Mouse (Mus musculus) limb, embryonic 14.5 days (tissue): ENCODE results near the gene Clic5. TPM values are rescaled to one million over a fixed set of nuclear protein-coding genes. Genes with fewer than 3 reads are reported as not detected.
A peak's percentile ranks its signal among the peaks of the same experiment; 100 is the strongest.

Source experiments
- ATAC-seq: fragments of 200-750 bp; cut with Nextera tagmentation; 2 replicates; pipeline ENCODE4 v1.8.0; 2017; ENCODE audit warnings: low read depth, moderate number of reproducible peaks, moderate TSS enrichment; ENCODE audit not compliant: low FRiP score
- DNase-seq: peaks from one replicate; pipeline ENCODE4 v3.0.0-alpha.2; 2015; ENCODE audit warnings: low spot score
- H3K27ac ChIP-seq: fragments of 300-500 bp; sonication (generic); replicated peaks from 2 replicates; pipeline ENCODE4 v1.5.1; 2014; ENCODE audit warnings: low read depth, mild to moderate bottlenecking, low read length, moderate library complexity, mixed read lengths
- H3K27me3 ChIP-seq: fragments of 300-500 bp; sonication (generic); 2 replicates; pipeline ENCODE4 v1.6.1; 2014; ENCODE audit warnings: low read length, mixed read lengths; ENCODE audit not compliant: control insufficient read depth, insufficient read depth
- H3K36me3 ChIP-seq: fragments of 300-500 bp; sonication (generic); 2 replicates; pipeline ENCODE4 v1.6.1; 2014; ENCODE audit warnings: mild to moderate bottlenecking, low read length, moderate library complexity, mixed read lengths; ENCODE audit not compliant: control insufficient read depth, insufficient read depth
- H3K4me1 ChIP-seq: fragments of 300-500 bp; sonication (generic); 2 replicates; pipeline ENCODE4 v1.6.1; 2014; ENCODE audit warnings: antibody characterized with exemption, low read length, mixed read lengths; ENCODE audit not compliant: control insufficient read depth, insufficient read depth
- H3K4me2 ChIP-seq: fragments of 300-500 bp; sonication (generic); replicated peaks from 2 replicates; pipeline ENCODE4 v1.6.1; 2014; ENCODE audit warnings: low read depth, mild to moderate bottlenecking, low read length, moderate library complexity; ENCODE audit not compliant: severe bottlenecking
- H3K4me3 ChIP-seq: fragments of 300-500 bp; sonication (generic); replicated peaks from 2 replicates; pipeline ENCODE4 v1.5.1; 2014; ENCODE audit warnings: low read length
- H3K9ac ChIP-seq: fragments of 300-500 bp; sonication (generic); 2 replicates; pipeline ENCODE4 v1.6.1; 2014; ENCODE audit warnings: mild to moderate bottlenecking, low read depth, low read length, moderate library complexity; ENCODE audit not compliant: severe bottlenecking
- H3K9me3 ChIP-seq: fragments of 300-500 bp; sonication (generic); 2 replicates; pipeline ENCODE4 v1.6.1; 2016; ENCODE audit warnings: low read length; ENCODE audit not compliant: control insufficient read depth
- POLR2A ChIP-seq: fragments of 200-500 bp; IDR thresholded peaks from 2 replicates; pipeline ENCODE4 v1.8.0; 2012; ENCODE audit warnings: inconsistent platforms, mild to moderate bottlenecking, moderate library complexity, borderline replicate concordance; ENCODE audit not compliant: insufficient read depth, insufficient read length; ENCODE audit errors: extremely low read depth
- WGBS: fragments of 180-500 bp; shearing (Covaris S2); extraction: QIAGEN DNeasy Blood & Tissue Kit; methylation state at CpG from one replicate; pipeline ENCODE4 v1.1.7; 2014; 5-methylcytosine and 5-hydroxymethylcytosine counted together
- polyA plus RNA-seq, 2 experiments: library from polyadenylated mRNA; depleted of rRNA in 1 of 2; stranded (reverse) in 1 of 2; unstranded in 1 of 2; fragments of >200 nt; fragmentation: Nextera tagmentation in 1 of 2; extraction: Ambion mirVana in 1 of 2; gene quantifications; 2 replicates each; pipeline versions ENCODE4 v1.2.1 to v1.2.3; 2012 to 2014

The Clic5 gene
- polyA plus RNA-seq, 2 experiments: 0.41 to 0.44 TPM

DNA sequence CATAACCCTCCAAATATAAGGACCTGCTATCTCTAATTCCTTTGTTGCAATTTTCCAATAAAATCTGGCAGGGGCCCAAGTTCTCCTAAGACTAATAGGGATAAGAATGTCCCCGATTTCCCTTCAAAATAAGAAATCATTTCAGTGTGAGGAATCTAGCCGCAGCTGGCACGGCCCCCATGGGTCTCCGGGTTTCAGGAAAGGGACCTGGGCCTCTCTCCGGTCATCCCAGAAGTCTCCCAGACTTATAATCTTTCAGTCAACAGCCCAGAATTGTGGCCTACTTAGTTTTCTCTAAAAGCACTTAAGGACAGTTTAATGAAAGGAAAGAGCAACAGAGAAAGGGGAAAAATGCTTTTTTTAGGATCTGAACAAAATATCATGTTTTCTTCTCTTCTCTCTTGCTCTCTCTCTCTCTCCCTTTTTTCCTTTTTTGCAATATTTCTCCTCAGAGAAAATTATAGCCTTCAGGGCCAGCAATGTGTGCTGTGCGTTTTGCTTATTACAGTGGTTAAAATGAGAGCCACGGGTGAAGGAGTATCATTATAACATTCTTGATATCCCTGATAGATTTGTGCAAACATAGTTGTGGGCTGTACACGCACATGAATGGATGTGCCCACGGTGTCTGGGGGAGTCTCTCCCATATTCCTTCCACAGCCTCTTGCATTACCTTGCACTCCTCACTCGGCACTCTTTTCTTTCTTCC lies 121.7 kb downstream of the Clic5 start:
- H3K4me2 ChIP-seq: no peak overlapping the region
- ATAC-seq (no peak), DNase-seq (peak; percentile 17)
- H3K9ac ChIP-seq: no peak overlapping the region
- TF ChIP-seq POLR2A: no peak
- H3K4me1 ChIP-seq: no peaks in the 10 kb centered on the region
- WGBS: 58% methylated on average over 10 of the region's 10 CpGs
- no peaks in the 10 kb centered on the region for H3K27me3 ChIP-seq
- no peaks in the 10 kb centered on the region for H3K9me3 ChIP-seq
- H3K27ac ChIP-seq: no peak overlapping the region
- no peak overlapping the region for H3K4me3 ChIP-seq
- H3K36me3 ChIP-seq: no peaks in the 10 kb centered on the region

DNA sequence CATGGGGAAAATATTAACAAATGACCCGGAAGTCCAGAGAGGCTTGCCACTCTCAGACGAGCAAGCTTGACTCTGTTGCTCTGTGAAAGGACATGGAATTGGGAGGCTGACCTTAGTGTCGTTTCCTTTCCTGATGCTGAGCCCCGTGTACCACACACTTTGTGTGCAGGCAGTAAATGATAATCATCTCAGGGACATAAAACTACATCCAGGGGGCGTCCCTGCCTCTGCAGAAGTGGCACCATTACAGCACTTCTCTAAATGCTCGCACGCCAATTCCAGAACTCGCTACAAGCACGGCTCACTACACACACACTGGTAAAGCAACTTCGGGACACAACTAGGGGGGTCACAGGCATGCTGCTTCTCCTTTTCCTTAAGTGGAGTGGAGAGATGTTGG lies 136.9 kb downstream of the Clic5 start:
- peaks cover 9% of the 10 kb centered on the region; the same call in 1 of the 2 replicates for H3K4me1 ChIP-seq
- no peak for ATAC-seq
- H3K4me2 ChIP-seq: no peak overlapping the region
- WGBS: 67% methylated on average over 10 of the region's 10 CpGs
- no peak overlapping the region for H3K4me3 ChIP-seq
- H3K27me3 ChIP-seq: no peaks in the 10 kb centered on the region
- DNase-seq: no peak
- H3K27ac ChIP-seq: no peak overlapping the region
- H3K9me3 ChIP-seq: no peaks in the 10 kb centered on the region
- no peaks in the 10 kb centered on the region for H3K36me3 ChIP-seq
- no peak overlapping the region for H3K9ac ChIP-seq
- TF ChIP-seq POLR2A: no peak

DNA sequence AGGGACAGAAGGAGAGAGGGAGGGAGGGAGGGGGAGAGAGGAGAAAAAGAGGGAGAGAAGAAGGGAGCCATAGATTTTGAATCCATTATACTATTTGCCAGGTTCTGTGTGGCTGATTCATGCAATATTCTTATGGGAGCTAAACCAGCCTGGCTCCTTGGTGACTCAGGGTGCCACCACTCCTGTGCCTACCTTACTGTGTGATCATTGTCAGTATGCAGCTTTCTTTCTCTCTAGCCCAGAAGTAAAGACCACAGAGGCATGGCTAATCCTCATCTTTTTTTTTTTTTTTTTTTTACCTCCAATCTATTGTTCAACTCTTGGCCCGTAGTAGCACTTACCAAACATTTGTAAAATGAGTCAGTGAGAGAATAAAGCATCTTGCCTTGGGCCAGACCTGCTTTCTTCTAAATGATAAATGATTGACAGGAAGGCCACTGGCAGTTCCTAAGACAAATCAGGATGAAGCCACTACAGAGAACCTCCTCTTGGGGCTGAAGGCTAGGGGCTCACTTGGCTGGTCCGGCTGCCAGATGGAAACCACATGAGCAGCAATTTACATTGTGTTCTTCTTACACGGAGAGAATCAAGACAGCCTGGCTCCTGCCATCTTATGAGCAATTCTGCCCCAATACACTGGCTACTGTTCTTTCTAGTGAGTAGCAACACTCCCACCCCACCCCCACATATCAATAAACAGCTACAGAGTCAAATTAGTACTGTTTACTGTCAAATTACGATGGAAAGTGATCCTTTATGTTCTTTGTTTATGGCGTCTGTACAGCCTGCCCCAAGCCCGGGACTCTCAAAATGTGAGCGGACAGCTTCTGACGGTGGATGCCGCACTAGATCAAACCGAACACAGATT lies 139.1 kb downstream of the Clic5 start:
- peak overlapping the region; percentile 36 for H3K4me2 ChIP-seq
- peak; percentile 45 for DNase-seq

DNA sequence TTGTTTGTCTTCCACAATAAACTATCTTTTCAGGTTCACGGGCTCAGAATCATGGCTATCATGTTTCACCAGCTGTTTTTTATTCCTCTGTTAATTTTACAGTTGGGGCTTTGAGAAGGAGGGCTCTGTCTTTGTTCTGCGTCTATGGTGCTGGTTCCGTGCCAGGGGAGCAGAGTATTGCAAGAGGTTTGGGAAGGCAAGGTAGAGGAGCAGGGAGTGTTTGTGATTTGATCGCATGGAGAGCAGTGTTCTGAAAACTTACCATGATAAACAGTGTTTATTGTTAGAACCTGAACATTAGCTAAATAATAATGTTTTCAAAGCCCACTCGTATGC lies 139.7 kb downstream of the Clic5 start:
- no peaks in the 10 kb centered on the region for H3K9me3 ChIP-seq
- H3K27me3 ChIP-seq: no peaks in the 10 kb centered on the region
- peak overlapping the region; percentile 36 for H3K4me2 ChIP-seq
- ATAC-seq (peak; percentile 47; the same call in 1 of the 2 replicates), DNase-seq (no peak)
- no peak for TF ChIP-seq POLR2A
- H3K9ac ChIP-seq: peak overlapping the region; percentile 17; the same call in 1 of the 2 replicates
- peaks cover 9% of the 10 kb centered on the region; the same call in 1 of the 2 replicates for H3K4me1 ChIP-seq
- H3K27ac ChIP-seq: no peak overlapping the region
- 24% methylated on average over 5 of the region's 5 CpGs for WGBS
- H3K36me3 ChIP-seq: no peaks in the 10 kb centered on the region
- no peak overlapping the region for H3K4me3 ChIP-seq

More for the DNA sequence above, 139.1 kb downstream of the Clic5 start:
- H3K9me3 ChIP-seq: no peaks in the 10 kb centered on the region
- WGBS: 19% methylated on average over 10 of the region's 10 CpGs
- H3K36me3 ChIP-seq: no peaks in the 10 kb centered on the region
- no peak overlapping the region for H3K27ac ChIP-seq
- peak overlapping the region; percentile 17; the same call in 1 of the 2 replicates for H3K9ac ChIP-seq
- peaks cover 9% of the 10 kb centered on the region; the same call in 1 of the 2 replicates for H3K4me1 ChIP-seq
- 0 out of 2 replicates have a peak, but pooled peaks have one; percentile 41 for ATAC-seq
- H3K27me3 ChIP-seq: no peaks in the 10 kb centered on the region
- no peak overlapping the region for H3K4me3 ChIP-seq
- TF ChIP-seq POLR2A: no peak

Other genes starting within 250 kb of the Clic5 start
- gene Enpp5, start 109.8 kb upstream of the Clic5 start, polyA plus RNA-seq (2012; rRNA removed): 15.8 and 15.9 TPM in 2 replicates
- 11.5 and 13.5 TPM in 2 replicates for gene Enpp5, start 109.8 kb upstream of the Clic5 start, polyA plus RNA-seq (2014; fragmentation: Nextera tagmentation; extraction: Ambion mirVana)
- 3.1 TPM in 2 replicates for gene Enpp4, start 82.8 kb upstream of the Clic5 start, polyA plus RNA-seq (2012; rRNA removed)
- 4.2 TPM in 2 replicates for gene Enpp4, start 82.8 kb upstream of the Clic5 start, polyA plus RNA-seq (2014; fragmentation: Nextera tagmentation; extraction: Ambion mirVana)